Mouse (Mus musculus): ENCODE data around the gene Stx3.

GRCm38 (mm10) chr19:11808452-11808851 lies 10.8 kb downstream of the Stx3 start:
- TF ChIP-seq CTCF (IDR thresholded peaks at IDR 0.05; ENCODE audit: borderline replicate concordance, control insufficient read depth, extremely low read depth, insufficient read depth, low read length, poor library complexity) (no peak), POLR2A (IDR thresholded peaks at IDR 0.05; ENCODE audit: control insufficient read depth, extremely low read depth, insufficient read depth, low read length, poor library complexity) (no peak)

Data from thymus, adult 2 months (tissue).